Mouse (Mus musculus) thymus, adult 2 months (tissue): Measurements from ENCODE around the gene Eid2b. TPM values are rescaled to one million over a fixed set of nuclear protein-coding genes. Genes with fewer than 3 reads are reported as not detected.

Experiments used
- DNase-seq: peaks from one replicate; pipeline ENCODE4 v3.0.0; 2021
- H3K27ac ChIP-seq: fragments of 200-500 bp; 2 replicates; pipeline ENCODE4 v1.5.1; 2012; ENCODE audit warnings: low read length, control low read depth; ENCODE audit not compliant: control insufficient read depth, insufficient read depth
- H3K27me3 ChIP-seq: fragments of 200-500 bp; 2 replicates; pipeline ENCODE4 v1.6.1; 2012; ENCODE audit warnings: mild to moderate bottlenecking, low read length, moderate library complexity, mixed read lengths; ENCODE audit not compliant: control insufficient read depth, insufficient read depth
- H3K36me3 ChIP-seq: fragments of 200-500 bp; 2 replicates; pipeline ENCODE4 v1.6.1; 2012; ENCODE audit warnings: mild to moderate bottlenecking, low read length, moderate library complexity; ENCODE audit not compliant: control insufficient read depth, insufficient read depth
- H3K4me1 ChIP-seq: fragments of 200-500 bp; replicated peaks from 2 replicates; pipeline ENCODE4 v1.6.1; 2012; ENCODE audit warnings: low read length; ENCODE audit not compliant: control insufficient read depth, insufficient read depth
- H3K4me3 ChIP-seq: fragments of 200-500 bp; 2 replicates; pipeline ENCODE4 v1.5.1; 2012; ENCODE audit warnings: mild to moderate bottlenecking, low read length, control low read depth, moderate library complexity; ENCODE audit not compliant: control insufficient read depth, insufficient read depth
- CTCF ChIP-seq: fragments of 200-500 bp; IDR thresholded peaks from 2 replicates; pipeline ENCODE4 v1.5.1; 2012; ENCODE audit warnings: mild to moderate bottlenecking, control low read depth, low read length, moderate library complexity, borderline replicate concordance; ENCODE audit not compliant: control insufficient read depth, poor library complexity, insufficient read depth; ENCODE audit errors: extremely low read depth
- POLR2A ChIP-seq: fragments of 200-500 bp; IDR thresholded peaks from 2 replicates; pipeline ENCODE4 v1.6.1; 2012; ENCODE audit warnings: mild to moderate bottlenecking, low read length, control low read depth, moderate library complexity; ENCODE audit not compliant: control insufficient read depth, poor library complexity, insufficient read depth; ENCODE audit errors: extremely low read depth
- WGBS: fragments of 180-500 bp; shearing (Covaris S2); methylation state at CpG from one replicate; pipeline ENCODE4 v1.1.7; 2018; 5-methylcytosine and 5-hydroxymethylcytosine counted together
- polyA plus RNA-seq: library from polyadenylated mRNA; depleted of rRNA; stranded (reverse); fragments of >200 nt; gene quantifications from 2 replicates; pipeline ENCODE4 v1.2.3, GENCODE M21; 2012; rRNA removed

Eid2b gene
- polyA plus RNA-seq, 1 experiment = 8.7 TPM

- TF ChIP-seq CTCF (no peak), POLR2A (no peak)
- peaks cover 75% of the 10 kb centered on the region for H3K36me3 ChIP-seq
- 96% methylated on average over 2 of the region's 2 CpGs for WGBS
- no peak overlapping the region for H3K27ac ChIP-seq
- no peak for DNase-seq
- H3K27me3 ChIP-seq = no peaks in the 10 kb centered on the region
- H3K4me3 ChIP-seq = no peak overlapping the region
- no peaks in the 10 kb centered on the region for H3K4me1 ChIP-seq
Observed at GRCm38 (mm10) chr7:28328260-28328659, 50.7 kb downstream of the Eid2b start.

Other genes starting within 250 kb of the Eid2b start
- 184 and 197 TPM in 2 replicates for gene Psmc4, start 227.6 kb upstream of the Eid2b start, polyA plus RNA-seq
- 296 and 318 TPM in 2 replicates for gene Fcgbp, start 206.5 kb upstream of the Eid2b start, polyA plus RNA-seq
- 0.99 and 1.0 TPM in 2 replicates for gene 9530053A07Rik, start 148.3 kb upstream of the Eid2b start, polyA plus RNA-seq
- gene Fbl, start 108.0 kb upstream of the Eid2b start, polyA plus RNA-seq = 72.4 and 91.4 TPM in 2 replicates
- 126 and 145 TPM in 2 replicates for gene Dyrk1b, start 98.3 kb upstream of the Eid2b start, polyA plus RNA-seq
- 4.6 and 5.8 TPM in 2 replicates for gene Eid2, start 9.9 kb upstream of the Eid2b start, polyA plus RNA-seq
- 0.24 TPM in 1 of 2 replicates, not detected in the other for gene Selenov, start 13.4 kb downstream of the Eid2b start, polyA plus RNA-seq
- gene Dll3, start 24.5 kb downstream of the Eid2b start, polyA plus RNA-seq = 1.1 and 1.3 TPM in 2 replicates
- gene Timm50, start 34.3 kb downstream of the Eid2b start, polyA plus RNA-seq = 100 and 102 TPM in 2 replicates
- 241 and 245 TPM in 2 replicates for gene Supt5, start 61.0 kb downstream of the Eid2b start, polyA plus RNA-seq
- 1,733 and 1,891 TPM in 2 replicates for gene Rps16, start 72.9 kb downstream of the Eid2b start, polyA plus RNA-seq
- 187 and 211 TPM in 2 replicates for gene Plekhg2, start 94.9 kb downstream of the Eid2b start, polyA plus RNA-seq
- 152 and 159 TPM in 2 replicates for gene Zfp36, start 102.5 kb downstream of the Eid2b start, polyA plus RNA-seq
- 56.0 and 65.3 TPM in 2 replicates for gene Med29, start 115.0 kb downstream of the Eid2b start, polyA plus RNA-seq
- 146 and 182 TPM in 2 replicates for gene Paf1, start 115.2 kb downstream of the Eid2b start, polyA plus RNA-seq
- gene Gmfg, start 159.7 kb downstream of the Eid2b start, polyA plus RNA-seq = 180 and 194 TPM in 2 replicates
- 7.6 and 9.1 TPM in 2 replicates for gene Lrfn1, start 174.2 kb downstream of the Eid2b start, polyA plus RNA-seq
- 0.59 and 0.77 TPM in 2 replicates for gene Ifnl2, start 232.7 kb downstream of the Eid2b start, polyA plus RNA-seq
- gene Ifnl3, start 245.1 kb downstream of the Eid2b start, polyA plus RNA-seq = 0.37 and 0.78 TPM in 2 replicates